Mouse (Mus musculus): ENCODE data around the gene Stard10. TPM values are rescaled to one million over a fixed set of nuclear protein-coding genes. Genes with fewer than 3 reads are reported as not detected.

The Stard10 gene
- polyA plus RNA-seq, 1 experiment: 107 TPM

DNA sequence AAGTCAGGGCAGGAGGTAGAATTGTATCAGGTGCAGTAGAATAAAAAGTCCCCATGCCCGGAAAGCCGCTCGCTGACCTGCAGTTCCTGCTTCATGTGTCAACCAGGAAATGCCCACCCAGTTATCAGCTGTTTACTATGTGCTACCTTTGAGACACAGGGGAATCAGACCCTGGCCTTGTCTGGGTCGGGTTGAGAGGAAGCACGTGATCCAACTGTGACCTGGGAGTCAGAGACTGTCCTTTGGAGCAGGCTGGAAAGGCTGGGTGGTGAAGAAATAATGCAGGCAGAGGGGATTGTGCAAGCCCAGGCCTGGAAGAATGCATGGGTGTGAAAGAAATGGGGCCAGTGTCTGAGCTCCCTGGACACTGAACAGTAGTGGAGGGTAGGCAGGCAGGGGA is 37.5 kb downstream of the Stard10 start:
- no peak overlapping the region for H3K4me3 ChIP-seq (replicated peaks; ENCODE audit: extremely low read depth, low read depth, low read length)
- TF ChIP-seq CTCF (IDR thresholded peaks at IDR 0.05; ENCODE audit: insufficient read depth, low read length): no peak
- TF ChIP-seq POLR2A (IDR thresholded peaks at IDR 0.05; ENCODE audit: borderline replicate concordance, extremely low read depth, low read depth, low read length): no peak
- H3K4me1 ChIP-seq (ENCODE audit: control insufficient read depth, insufficient read depth, low read length): no peaks in the 10 kb centered on the region
- WGBS: 34% methylated on average over 5 of the region's 5 CpGs
- no peak for DNase-seq

DNA sequence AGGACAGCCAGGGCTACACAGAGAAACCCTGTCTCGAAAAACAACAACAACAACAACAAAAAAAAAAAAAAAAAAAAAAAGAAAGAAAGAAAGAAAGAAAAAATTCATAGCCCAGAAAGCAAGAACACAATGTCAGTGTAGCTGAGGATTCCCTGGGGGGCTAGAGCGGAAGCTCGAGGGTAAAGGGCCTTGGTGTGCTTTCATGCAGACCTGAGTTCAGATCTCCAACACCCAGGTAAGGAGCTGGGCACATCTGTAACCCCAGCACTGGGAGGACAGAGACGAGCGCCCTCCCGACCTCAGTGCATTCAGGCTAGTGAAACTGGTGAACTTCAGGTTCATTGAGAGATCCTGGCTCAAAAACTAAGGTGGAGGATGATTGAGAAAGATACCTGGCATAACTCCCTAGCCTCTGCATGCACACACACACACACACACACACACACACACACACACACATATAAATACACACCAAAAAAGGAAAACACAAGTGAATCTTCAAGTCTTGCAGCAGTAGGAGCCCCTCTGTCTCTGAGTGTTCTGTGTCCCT is 38.7 kb downstream of the Stard10 start:
- DNase-seq: no peak
- no peak for TF ChIP-seq CTCF (IDR thresholded peaks at IDR 0.05; ENCODE audit: insufficient read depth, low read length)
- no peak for TF ChIP-seq POLR2A (IDR thresholded peaks at IDR 0.05; ENCODE audit: borderline replicate concordance, extremely low read depth, low read depth, low read length)
- no peaks in the 10 kb centered on the region for H3K4me1 ChIP-seq (ENCODE audit: control insufficient read depth, insufficient read depth, low read length)
- 92% methylated on average over 6 of the region's 6 CpGs for WGBS
- H3K4me3 ChIP-seq (replicated peaks; ENCODE audit: extremely low read depth, low read depth, low read length): no peak overlapping the region

- TF ChIP-seq CTCF (IDR thresholded peaks at IDR 0.05; ENCODE audit: insufficient read depth, low read length): no peak
- WGBS: 67% methylated on average over 3 of the region's 3 CpGs
- H3K4me1 ChIP-seq (ENCODE audit: control insufficient read depth, insufficient read depth, low read length): no peaks in the 10 kb centered on the region
- H3K4me3 ChIP-seq (replicated peaks; ENCODE audit: extremely low read depth, low read depth, low read length): no peak overlapping the region
- no peak for DNase-seq
Observed at GRCm38 (mm10) chr7:101356868-101357267, 40.0 kb downstream of the Stard10 start.

DNA sequence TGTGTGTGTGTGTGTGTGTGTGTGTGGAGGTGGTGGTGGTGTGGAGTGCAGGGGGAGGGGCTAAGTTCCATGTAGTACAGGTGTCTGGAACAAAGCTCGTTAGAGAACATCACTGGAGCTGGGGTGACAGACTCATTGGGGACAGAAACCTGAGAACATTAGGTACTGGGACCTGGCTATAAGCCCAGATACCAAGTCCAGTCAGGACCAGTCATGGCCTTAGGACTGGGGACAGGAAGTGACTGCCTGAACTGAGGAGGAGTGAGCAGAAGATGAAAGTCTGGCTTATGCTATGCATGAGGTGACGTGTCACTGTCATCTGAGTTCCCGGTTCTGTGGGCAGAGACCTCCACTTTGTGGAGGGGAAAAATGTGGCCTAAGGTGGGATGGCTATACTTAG is 43.5 kb downstream of the Stard10 start:
- TF ChIP-seq POLR2A (IDR thresholded peaks at IDR 0.05; ENCODE audit: borderline replicate concordance, extremely low read depth, low read depth, low read length) (no peak), CTCF (IDR thresholded peaks at IDR 0.05; ENCODE audit: insufficient read depth, low read length) (no peak)
- WGBS: 58% methylated on average over 3 of the region's 3 CpGs
- no peak overlapping the region for H3K4me3 ChIP-seq (replicated peaks; ENCODE audit: extremely low read depth, low read depth, low read length)
- H3K4me1 ChIP-seq (ENCODE audit: control insufficient read depth, insufficient read depth, low read length): no peaks in the 10 kb centered on the region
- DNase-seq: no peak

GRCm38 (mm10) chr7:101361021-101361420 is 44.1 kb downstream of the Stard10 start:
- DNase-seq: no peak
- H3K4me1 ChIP-seq (ENCODE audit: control insufficient read depth, insufficient read depth, low read length): no peaks in the 10 kb centered on the region

GRCm38 (mm10) chr7:101361767-101362166 is 44.9 kb downstream of the Stard10 start:
- 53% methylated on average over 4 of the region's 4 CpGs for WGBS
- H3K4me3 ChIP-seq (replicated peaks; ENCODE audit: extremely low read depth, low read depth, low read length): no peak overlapping the region
- no peak for DNase-seq
- no peaks in the 10 kb centered on the region for H3K4me1 ChIP-seq (ENCODE audit: control insufficient read depth, insufficient read depth, low read length)
- TF ChIP-seq POLR2A (IDR thresholded peaks at IDR 0.05; ENCODE audit: borderline replicate concordance, extremely low read depth, low read depth, low read length) (no peak), CTCF (IDR thresholded peaks at IDR 0.05; ENCODE audit: insufficient read depth, low read length) (no peak)

More at GRCm38 (mm10) chr7:101361021-101361420, 44.1 kb downstream of the Stard10 start:
- TF ChIP-seq CTCF (IDR thresholded peaks at IDR 0.05; ENCODE audit: insufficient read depth, low read length) (no peak), POLR2A (IDR thresholded peaks at IDR 0.05; ENCODE audit: borderline replicate concordance, extremely low read depth, low read depth, low read length) (no peak)
- WGBS: 76% methylated on average over 4 of the region's 4 CpGs
- H3K4me3 ChIP-seq (replicated peaks; ENCODE audit: extremely low read depth, low read depth, low read length): no peak overlapping the region

GRCm38 (mm10) chr7:101362791-101363191 is 45.9 kb downstream of the Stard10 start:
- H3K4me1 ChIP-seq (ENCODE audit: control insufficient read depth, insufficient read depth, low read length): no peaks in the 10 kb centered on the region
- TF ChIP-seq POLR2A (IDR thresholded peaks at IDR 0.05; ENCODE audit: borderline replicate concordance, extremely low read depth, low read depth, low read length): no peak
- no peak for TF ChIP-seq CTCF (IDR thresholded peaks at IDR 0.05; ENCODE audit: insufficient read depth, low read length)
- WGBS: 60% methylated on average over 5 of the region's 5 CpGs
- no peak for DNase-seq
- H3K4me3 ChIP-seq (replicated peaks; ENCODE audit: extremely low read depth, low read depth, low read length): no peak overlapping the region

GRCm38 (mm10) chr7:101363914-101364313 is 47.0 kb downstream of the Stard10 start:
- H3K4me3 ChIP-seq (replicated peaks; ENCODE audit: extremely low read depth, low read depth, low read length): no peak overlapping the region
- 74% methylated on average over 5 of the region's 5 CpGs for WGBS
- no peak for TF ChIP-seq POLR2A (IDR thresholded peaks at IDR 0.05; ENCODE audit: borderline replicate concordance, extremely low read depth, low read depth, low read length)
- TF ChIP-seq CTCF (IDR thresholded peaks at IDR 0.05; ENCODE audit: insufficient read depth, low read length): no peak
- H3K4me1 ChIP-seq (ENCODE audit: control insufficient read depth, insufficient read depth, low read length): no peaks in the 10 kb centered on the region
- no peak for DNase-seq

- Histone ChIP-seq H3K4me3 (replicated peaks; ENCODE audit: extremely low read depth, low read depth, low read length) (no peak overlapping the region), H3K4me1 (ENCODE audit: control insufficient read depth, insufficient read depth, low read length) (no peaks in the 10 kb centered on the region)
- WGBS: 48% methylated on average over 11 of the region's 11 CpGs
- TF ChIP-seq POLR2A (IDR thresholded peaks at IDR 0.05; ENCODE audit: borderline replicate concordance, extremely low read depth, low read depth, low read length) (no peak), CTCF (IDR thresholded peaks at IDR 0.05; ENCODE audit: insufficient read depth, low read length) (0 out of 2 replicates have a peak, but pooled peaks have one; percentile 3)
- DNase-seq: no peak
Observed at GRCm38 (mm10) chr7:101367901-101368852, 51.3 kb downstream of the Stard10 start.

GRCm38 (mm10) chr7:101369666-101370065 is 52.8 kb downstream of the Stard10 start:
- no peak overlapping the region for H3K4me3 ChIP-seq (replicated peaks; ENCODE audit: extremely low read depth, low read depth, low read length)
- no peak for TF ChIP-seq CTCF (IDR thresholded peaks at IDR 0.05; ENCODE audit: insufficient read depth, low read length)
- no peak for TF ChIP-seq POLR2A (IDR thresholded peaks at IDR 0.05; ENCODE audit: borderline replicate concordance, extremely low read depth, low read depth, low read length)
- 77% methylated on average over 7 of the region's 7 CpGs for WGBS
- H3K4me1 ChIP-seq (ENCODE audit: control insufficient read depth, insufficient read depth, low read length): no peaks in the 10 kb centered on the region
- DNase-seq: no peak

All from lung, adult 2 months (tissue).